Mouse (Mus musculus): ENCODE measurements around the gene Mas1.

- TF ChIP-seq USF1 (IDR thresholded peaks at IDR 0.05; ENCODE audit: low read depth), result no peak
- no peak for TF ChIP-seq POLR2AphosphoS2 (IDR thresholded peaks at IDR 0.05; ENCODE audit: insufficient read length, low read depth)
- no peak for TF ChIP-seq POLR2A (IDR thresholded peaks at IDR 0.05; ENCODE audit: insufficient read length, low read depth)
- TF ChIP-seq SRF (IDR thresholded peaks at IDR 0.05; ENCODE audit: control insufficient read depth, insufficient read length, low read depth), result no peak
- no peak for TF ChIP-seq TCF3 (IDR thresholded peaks at IDR 0.05; ENCODE audit: insufficient read length, low read depth)
- TF ChIP-seq MYOG (IDR thresholded peaks at IDR 0.05; ENCODE audit: control insufficient read depth in 1 of 3, insufficient read depth in 1 of 3, insufficient read length in 2 of 3, low read depth in 2 of 3), result no peak
Observed at GRCm38 (mm10) chr17:12864111-12864510, 3.8 kb downstream of the Mas1 start.

Measured in myocyte (in vitro differentiated cells).